Mouse (Mus musculus) kidney, postnatal 10 days (tissue): ENCODE measurements at regions not wholly inside any gene's neighbourhood (a gene's known extent, or its start where the extent isn't known, plus 50 kb on each side); places are given as distances from the start of the nearest gene placed in this dataset.

Source experiments
- DNase-seq: peaks from one replicate; pipeline ENCODE4 v3.0.0; 2021; ENCODE audit warnings: mixed read lengths

DNA sequence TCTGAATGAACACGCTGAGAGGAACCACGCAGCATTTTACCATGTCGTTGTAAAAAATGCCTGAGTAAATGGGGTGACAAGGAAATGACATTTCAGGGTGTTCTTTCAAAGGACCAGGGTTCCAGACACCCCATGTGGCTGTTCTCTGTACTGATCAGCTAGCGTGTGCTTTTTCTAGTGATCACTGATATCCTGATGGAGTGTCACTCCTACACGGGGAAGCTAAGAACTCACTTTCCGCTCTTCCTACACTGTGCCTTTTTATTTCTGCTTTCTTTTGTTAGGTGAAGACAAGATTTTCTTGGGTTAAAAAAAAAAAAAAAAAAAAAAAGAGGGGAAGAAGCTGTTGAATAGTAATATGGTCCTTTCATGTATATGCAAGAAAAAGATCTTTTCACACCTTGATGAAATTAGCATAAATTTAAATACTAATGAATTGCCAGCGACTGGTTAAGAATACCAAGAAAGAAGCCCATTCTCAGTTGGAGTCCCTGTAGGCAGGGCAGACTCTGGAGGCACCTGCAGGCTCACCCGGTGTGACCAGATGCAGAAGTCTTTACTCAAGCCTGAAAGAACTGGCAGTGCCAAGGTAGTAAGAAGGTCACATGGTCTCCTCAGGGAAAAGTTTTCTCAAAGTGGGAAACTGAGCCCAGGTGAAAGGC, 270.2 kb upstream of the Irx2 start:
- no peak for DNase-seq

- peak; percentile 12 for DNase-seq
These were observed 262.9 kb upstream of the Irx2 start for GRCm38 (mm10) chr13:72365534-72366271.

- no peak for DNase-seq
These were observed 262.3 kb upstream of the Irx2 start for GRCm38 (mm10) chr13:72366281-72366680.

- DNase-seq = peak; percentile 15
These were observed 258.5 kb upstream of the Irx2 start for GRCm38 (mm10) chr13:72370131-72370530.

DNA sequence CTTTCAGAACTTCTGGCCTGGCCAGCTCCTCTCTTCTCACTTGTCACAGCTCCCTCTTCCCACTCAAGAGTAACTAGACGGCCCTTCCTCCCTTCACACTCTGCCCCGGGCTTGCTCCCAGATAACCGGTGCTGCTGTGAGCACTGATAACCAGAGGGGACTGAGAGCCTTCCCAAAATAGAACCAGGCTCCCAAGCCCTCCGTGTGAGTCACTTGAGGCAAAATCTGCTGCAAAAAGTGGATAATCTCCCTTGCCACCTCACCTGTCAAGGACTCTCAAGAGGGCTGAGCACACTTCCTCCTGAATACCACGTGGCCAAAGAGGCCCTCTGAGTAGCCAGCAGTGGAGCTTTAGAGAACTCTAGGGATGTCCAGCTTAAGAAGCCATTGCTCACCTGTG, 257.6 kb upstream of the Irx2 start:
- DNase-seq = no peak

GRCm38 (mm10) chr13:72393366-72393765, 235.3 kb upstream of the Irx2 start:
- no peak for DNase-seq

DNA sequence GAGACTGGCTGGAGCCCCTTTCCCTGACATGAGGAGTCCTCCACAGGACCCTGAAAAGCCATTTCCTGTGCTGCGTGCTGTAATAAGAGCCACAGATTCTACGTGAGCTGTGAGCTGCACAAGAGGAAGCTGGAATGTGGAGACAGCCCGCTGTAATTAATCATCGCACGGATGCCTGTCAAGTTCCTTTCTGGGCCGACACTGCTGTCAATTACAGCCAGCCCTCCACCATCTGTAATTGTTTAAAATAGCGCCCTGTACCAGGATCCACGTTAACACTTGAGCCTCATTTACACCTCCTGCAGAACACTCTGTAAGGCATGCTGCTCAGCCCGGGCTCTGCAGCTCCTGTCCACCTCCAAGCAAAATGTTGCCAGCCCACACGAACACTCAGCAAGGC, 227.9 kb upstream of the Irx2 start:
- DNase-seq = peak; percentile 5

DNA sequence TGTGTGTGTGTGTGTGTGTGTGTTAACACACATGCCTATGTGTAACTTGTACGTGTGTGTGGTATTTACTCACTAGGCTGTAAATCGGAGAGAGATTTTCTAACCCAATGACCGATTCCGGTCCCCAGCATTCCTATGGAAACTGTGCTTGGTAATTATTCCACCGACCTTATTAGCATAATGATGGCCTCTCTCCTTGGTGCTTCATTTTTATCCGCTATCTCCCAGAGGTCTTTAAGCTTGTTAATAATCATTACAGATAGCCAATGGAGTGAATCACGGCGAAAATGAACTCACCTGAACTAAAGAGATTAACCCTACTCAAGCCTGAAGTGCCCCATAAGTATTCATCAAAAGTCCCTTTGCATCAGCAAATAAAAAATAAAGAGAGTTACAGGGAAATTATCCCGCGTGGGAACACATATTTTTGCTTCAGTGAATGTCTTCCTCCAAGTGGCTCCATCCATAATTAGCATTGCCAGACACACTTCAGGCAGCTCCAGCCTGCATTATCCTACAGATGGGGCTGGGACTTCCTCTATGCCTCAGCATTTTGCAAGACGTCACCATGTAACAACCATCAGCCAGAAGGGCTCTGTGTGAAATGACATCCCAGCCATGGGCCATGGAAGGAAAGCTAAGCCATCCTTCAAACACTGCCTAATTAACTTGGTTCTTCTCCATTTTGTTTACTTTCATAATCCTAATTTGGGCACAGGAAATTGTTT, 219.2 kb upstream of the Irx2 start:
- DNase-seq = no peak

DNA sequence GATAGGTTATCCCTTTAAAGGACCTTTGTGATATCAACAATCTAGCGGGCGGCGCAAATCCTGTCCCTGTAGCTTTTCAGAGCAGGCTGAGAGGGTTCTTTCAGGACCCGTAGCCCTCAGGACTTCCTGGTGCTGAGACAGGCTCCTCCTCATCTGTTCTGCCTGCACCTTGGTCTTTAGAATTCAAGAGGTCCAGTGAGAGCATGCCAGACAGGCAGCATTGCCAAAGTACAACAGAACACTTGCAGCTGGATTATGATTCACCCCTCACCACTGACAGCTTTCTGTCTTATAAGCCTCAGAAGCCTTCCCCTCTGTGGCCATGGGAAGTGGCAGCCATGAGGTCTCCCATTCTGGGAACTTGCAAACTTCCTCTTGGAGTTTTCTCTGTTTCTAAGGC, 216.0 kb upstream of the Irx2 start:
- DNase-seq = no peak

DNA sequence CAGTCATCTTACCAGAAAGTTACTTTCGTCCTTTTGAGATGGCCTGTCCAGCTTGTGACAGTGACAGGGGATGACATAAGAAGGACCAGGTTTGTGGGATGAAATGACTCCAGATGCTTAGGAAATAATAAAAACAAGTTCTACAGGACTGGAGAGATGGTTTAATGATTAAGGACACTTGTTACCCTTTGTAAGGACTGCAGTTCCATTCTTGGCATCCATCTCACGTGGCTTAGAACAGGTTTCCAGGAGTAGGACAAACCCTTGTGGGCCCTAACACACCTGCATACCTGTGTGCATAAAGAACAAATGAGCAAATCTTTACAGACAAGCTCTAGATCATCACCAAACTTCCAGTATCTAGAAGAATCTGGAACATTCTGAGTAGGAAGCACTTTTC, 211.6 kb upstream of the Irx2 start:
- DNase-seq = no peak

- no peak for DNase-seq
These were observed 210.8 kb upstream of the Irx2 start for GRCm38 (mm10) chr13:72417816-72418215.

- no peak for DNase-seq
These were observed 210.3 kb upstream of the Irx2 start for GRCm38 (mm10) chr13:72418285-72418684.

GRCm38 (mm10) chr13:72419532-72419931, 209.1 kb upstream of the Irx2 start:
- DNase-seq = no peak

DNA sequence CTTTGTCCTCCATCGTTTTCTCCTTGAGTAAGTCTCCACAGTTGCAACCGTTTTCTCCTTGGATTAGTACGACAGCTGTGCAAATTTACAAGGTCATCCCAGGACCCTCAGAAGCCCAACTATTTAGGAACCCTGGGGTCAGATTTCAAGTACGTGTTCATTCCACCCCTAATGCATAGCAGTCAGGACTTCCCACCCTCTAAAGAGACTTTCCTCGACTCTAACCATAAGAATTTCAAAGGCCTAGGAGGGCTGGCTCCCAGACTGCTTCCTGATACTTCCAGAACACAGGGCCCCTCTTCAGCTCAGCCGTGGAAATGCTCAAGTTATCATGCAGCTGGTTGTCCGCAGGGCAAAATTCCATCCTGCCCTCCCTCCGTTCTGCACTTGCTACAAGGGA, 202.7 kb upstream of the Irx2 start:
- DNase-seq = no peak

DNA sequence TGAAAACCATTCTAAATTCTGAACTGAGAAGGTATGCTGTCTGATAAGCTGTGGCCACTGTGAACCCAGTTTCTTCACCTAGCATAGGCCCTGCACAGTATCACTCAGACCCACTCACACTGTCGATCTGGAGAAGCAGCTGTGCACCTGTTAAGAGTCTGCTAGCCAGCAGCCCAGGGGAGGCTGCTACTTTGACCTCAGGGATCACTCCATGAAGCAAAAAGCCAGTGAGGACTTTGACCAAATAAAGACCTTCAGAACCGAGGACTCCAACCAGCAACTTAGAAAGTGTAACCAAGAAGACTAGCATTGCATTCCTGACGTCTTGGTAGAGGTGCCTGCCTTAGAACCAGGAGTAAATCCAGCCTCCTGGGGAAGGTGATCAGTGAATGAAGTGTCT, 183.3 kb upstream of the Irx2 start:
- no peak for DNase-seq

- DNase-seq = no peak
These were observed 180.1 kb upstream of the Irx2 start for GRCm38 (mm10) chr13:72448458-72449058.

- DNase-seq = no peak
These were observed 133.3 kb upstream of the Irx2 start for GRCm38 (mm10) chr13:72495353-72495752.

- DNase-seq = no peak
These were observed 131.6 kb upstream of the Irx2 start for GRCm38 (mm10) chr13:72497036-72497435.

- DNase-seq = no peak
These were observed 131.1 kb upstream of the Irx2 start for GRCm38 (mm10) chr13:72497521-72497920.

GRCm38 (mm10) chr13:72505954-72506353, 122.7 kb upstream of the Irx2 start:
- no peak for DNase-seq

- DNase-seq = no peak
These were observed 90.0 kb upstream of the Irx2 start for GRCm38 (mm10) chr13:72538633-72539032.

- peak; percentile 18 for DNase-seq
These were observed 86.9 kb upstream of the Irx2 start for GRCm38 (mm10) chr13:72541706-72542105.

DNA sequence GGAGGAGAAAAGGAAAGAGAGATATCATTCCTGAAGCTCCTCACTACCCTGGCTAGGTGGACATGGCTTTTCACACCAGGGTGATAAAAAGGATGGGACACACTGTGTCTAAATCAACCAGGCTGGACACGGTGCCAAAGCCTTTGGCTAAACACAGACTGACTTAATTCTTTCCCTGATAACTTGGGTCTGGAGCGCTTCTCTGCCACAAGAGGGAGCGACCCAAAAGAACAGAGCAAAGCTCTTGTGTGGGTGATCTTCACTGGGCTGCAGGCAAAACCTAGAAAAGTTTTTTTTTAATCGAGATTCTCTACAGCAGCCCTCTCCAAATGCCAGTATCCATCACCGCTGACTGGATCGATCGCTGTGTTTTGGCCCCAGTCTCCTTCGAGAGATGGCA, 70.7 kb upstream of the Irx2 start:
- no peak for DNase-seq

DNA sequence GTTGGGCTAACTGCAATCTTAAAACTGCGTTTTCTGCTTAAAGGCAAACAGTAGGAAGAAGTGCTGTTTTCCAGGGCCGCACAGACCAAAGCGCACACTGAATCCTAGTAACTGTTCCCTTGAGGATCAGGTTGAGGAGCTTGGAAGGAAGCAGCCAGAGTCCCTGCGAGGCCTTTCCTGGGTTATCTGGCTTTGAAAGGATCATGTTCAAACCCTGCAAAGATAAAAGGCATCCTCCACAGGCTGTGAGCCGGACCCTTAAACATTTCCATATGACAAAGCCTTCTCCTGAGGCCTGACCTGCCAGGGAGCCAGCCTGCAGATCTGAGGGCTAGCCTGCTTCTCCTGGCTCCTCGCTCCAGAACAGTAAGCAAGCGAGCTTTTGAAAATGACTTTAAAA, 56.7 kb upstream of the Irx2 start:
- DNase-seq = no peak
